Mouse (Mus musculus): ENCODE results near the gene Khnyn. TPM values are rescaled to one million over a fixed set of nuclear protein-coding genes. Genes with fewer than 3 reads are reported as not detected.

The Khnyn gene
- total RNA-seq, 4 experiments from 2014 or later, result 12.7 to 15.8 (median 13.0) TPM

DNA sequence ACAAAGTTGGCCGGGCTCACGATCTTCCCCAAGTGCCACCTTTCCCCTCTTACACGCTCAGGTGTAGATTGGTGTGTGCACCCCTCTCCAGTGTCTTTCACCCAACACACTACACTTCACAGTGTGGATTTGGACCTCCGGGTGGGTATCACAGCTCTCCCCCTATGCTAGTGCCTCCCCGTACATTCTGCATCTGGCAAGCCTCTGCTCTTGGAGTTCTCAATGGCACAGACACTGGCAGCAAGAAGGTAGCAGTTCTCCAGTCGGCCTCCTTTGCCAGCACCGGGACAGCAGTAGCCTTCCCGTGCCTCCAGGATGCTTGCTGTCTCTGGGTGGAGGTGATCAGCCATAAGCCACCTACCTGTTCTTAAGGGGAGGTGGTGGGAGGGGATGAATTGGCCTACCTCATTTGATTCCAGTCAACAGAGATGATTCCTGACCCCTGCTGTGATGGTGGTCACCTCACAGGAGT is 11.5 kb upstream of the Khnyn start:
- no peak for DNase-seq (ENCODE audit: low spot score in 2 of 2)

DNA sequence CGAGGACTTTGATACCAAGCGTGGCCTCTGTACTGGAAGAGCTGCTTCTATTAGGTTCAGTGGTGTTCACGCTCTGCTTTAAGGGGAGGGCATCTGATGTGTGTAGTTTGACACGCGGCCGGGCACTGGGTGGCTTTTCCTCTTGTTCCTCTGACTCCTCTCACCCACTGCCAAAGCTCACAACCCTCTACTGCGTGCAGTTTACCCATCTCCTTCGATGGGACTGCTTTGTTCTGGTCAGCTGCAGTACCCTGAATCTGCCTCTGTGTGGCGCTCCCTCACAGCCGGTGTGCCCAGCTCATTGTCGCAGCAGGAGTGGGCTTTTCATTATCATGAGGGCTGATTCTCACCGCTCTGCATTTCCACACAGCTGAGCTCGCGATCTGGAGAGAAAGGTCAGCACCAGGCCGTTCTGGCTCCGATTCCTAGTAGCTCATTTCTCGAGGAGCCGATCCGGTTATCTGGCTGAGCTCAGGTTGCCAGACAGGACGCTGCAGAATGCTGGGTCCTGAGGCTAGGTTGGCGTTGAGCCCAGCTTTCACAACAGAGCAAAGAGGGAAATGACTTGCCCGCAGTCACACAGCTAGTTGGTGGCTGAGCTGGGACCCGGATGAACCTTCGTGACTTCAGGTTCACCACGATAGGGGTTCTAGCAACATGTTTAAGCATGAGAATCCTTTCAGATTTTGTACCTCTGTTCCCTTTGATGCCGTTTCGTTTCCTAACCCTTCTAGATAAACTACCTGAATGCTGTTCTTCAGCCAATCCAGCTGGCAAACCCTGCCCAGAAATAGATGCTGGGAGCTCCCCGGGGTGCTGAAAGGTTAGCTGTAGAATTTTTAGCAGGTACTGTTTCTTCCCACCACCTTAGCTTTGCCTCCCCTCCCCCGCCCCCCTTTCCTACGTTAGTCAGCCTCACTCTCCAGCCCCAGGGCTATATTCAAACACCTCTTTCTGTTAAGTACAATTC is 10.7 kb upstream of the Khnyn start:
- DNase-seq (ENCODE audit: low spot score in 2 of 2), result peak in 1 of 2 experiments; percentile 63

DNA sequence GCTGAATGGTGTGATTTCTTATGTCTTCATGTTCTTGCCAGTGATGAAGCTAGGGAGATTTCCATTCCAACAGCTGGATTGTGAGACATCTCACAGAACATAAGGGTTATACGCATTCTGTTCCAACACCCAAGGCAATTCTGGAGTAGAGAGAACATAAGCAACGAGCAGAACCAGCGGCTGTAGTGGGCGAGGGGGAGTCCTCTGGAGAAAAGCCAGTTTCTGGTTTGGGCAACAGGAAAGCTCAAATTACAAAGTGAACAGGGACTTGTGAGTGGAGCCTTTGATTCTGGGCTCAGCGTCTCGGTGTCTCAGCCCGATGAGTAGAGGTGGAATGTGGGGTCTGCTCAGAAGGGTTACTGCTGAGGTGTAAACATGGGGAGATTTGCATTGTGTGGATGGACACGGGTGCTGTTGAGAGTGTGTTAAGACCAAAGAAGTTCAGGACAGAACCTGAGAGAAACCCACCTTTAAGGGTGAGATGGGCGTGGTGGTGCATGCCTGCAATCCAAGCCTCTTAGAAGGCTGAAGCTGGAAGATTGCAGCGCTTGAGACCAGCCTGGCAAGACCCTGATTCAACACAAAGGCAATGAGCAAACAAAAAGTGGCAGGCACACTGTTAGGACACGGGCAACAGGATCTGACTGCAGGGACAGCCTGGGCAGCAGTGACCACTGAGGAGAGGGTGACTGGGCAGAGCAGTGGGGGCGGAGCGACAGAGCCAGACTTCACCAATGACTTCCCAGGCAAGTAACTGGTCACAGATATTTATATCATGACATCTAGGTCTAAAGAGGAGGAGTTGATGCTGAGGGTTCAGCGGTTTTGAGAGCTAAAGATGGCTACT is 7.1 kb upstream of the Khnyn start:
- no peak for DNase-seq (ENCODE audit: low spot score in 2 of 2)

DNA sequence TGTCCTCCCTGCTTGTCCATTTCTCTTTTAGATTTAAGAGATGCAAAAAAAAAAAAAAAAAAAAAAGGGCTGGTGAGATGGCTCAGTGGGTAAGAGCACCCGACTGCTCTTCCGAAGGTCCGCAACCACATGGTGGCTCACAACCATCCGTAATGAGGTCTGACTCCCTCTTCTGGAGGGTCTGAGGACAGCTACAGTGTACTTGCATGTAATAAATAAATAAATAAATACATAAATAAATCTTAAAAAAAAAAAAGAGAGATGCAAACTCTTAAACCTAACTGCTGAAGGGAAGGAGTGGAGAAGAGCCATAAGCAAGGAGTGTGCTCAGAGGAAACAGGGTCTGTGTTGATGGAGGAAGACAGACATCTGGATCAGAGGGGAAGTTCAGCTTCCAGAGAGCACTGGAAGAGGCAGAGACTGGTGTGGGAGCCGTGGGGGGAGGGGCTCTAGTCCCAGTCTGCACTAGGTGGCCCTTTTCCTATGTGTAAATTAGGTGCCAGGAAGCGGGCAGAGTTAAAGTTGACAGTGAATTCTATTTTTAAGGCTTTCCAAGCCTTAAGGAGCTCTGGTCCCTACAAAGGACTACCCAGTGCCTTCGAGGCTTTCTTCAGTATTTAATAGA is 6.3 kb upstream of the Khnyn start:
- DNase-seq (ENCODE audit: low spot score in 2 of 2), result no peak

DNA sequence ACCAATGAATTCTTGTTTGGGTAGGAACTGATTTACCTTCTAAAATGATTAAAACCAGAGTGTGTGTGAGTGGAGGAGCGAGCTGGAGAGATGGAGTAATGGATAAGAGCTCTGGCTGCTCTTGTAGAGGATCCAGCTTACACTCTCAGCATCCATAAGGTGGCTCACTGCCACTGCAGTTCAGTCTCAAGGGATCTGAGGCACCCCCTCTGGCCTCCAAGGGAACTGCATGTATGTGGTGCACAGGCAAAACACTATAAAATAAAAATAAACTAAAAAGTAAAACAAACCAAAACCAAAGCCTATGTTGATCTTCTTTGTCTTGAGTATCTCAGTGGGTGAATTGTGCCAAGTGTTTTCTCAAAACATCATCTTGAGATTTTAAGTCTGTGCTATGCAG is 5.1 kb upstream of the Khnyn start:
- DNase-seq (ENCODE audit: low spot score in 2 of 2), result peak; percentile 43 to 62

DNA sequence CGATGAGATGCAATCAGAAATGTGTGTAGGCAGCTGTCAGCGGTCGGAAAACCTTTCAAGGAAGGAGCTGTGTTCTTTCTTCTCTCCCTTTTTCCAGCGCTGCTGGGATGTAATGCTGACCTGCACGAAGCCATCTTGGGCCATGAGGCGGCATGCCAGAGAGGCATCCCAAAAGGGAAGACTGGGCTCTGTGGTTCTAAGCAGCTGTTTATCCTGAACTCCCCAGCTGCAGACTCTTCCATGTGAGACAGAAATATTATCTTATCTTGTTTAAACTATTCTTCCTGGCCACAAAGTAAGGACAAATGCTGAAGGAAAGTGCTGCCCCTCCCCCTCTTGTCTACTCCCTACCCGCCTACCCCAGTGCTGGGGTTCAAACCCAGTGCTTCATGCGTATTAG is 3.8 kb upstream of the Khnyn start:
- DNase-seq (ENCODE audit: low spot score in 2 of 2), result no peak

DNA sequence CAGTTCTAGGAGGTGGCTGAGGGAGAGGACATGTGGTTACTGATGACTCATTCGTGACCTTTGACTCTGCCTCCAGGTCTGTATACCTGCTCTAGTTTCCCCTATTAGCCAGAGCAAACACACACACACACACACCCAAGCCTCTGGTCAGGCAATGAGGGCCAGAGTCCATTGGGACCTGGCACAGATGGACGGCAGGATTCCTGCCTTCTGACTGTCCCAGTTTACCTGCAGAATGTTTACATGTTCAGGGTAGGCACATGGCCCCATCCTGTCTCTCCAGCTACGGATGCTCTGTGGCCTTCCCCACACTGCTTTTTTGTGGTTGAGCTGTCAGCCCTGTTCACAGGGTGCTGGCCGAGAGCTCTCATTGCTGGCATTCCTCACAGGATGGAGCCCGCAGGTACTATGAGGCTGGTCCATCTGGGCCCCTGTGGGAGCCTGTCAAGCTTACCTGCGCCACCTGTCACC is 2.5 kb upstream of the Khnyn start:
- no peak for DNase-seq (ENCODE audit: low spot score in 2 of 2)

DNA sequence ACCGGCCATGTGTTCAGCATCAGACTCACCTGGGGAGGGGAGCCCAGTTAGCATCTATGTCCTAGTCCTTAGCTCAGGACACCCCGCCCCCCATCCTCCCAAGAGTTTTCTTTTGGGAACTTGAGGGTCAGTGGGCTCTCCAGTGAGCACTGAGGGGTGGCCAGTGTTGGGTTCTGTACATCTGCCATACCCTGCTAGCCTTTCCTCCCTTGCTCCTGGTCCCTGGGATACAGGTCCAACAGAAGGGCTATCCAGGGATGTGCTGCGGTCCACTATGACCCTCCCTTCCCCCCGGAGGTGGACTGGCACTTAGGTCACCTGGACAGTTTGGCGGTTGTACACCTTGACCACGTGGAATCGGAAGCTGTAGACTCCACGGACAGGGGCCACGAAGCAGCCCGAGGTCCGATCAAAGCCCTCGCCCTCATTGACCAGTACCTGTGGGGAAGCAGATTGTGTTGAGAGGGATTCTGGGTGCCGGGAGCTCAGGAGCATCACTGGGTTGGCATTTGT is 1.5 kb upstream of the Khnyn start:
- no peak for DNase-seq (ENCODE audit: low spot score in 2 of 2)

DNA sequence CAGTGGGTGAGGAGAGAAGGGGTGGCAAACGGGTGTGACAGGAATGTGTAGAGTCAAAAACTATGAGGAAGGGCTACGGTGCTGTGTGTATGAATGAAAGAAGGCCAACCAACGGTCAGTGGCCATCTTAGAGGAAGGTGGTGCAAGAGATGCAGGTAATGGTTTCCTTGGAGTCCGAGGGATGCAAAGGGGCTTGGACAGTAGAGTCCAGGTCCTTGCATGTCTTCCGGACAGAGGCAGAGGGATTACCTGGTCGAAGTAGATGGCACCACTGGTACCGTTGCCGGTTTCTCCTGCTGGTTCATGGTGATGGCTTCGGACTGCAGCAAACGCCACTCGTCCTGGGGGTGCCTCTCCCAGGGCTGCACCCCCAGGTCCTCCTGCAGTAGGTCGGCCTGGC is 1.1 kb upstream of the Khnyn start:
- no peak for DNase-seq (ENCODE audit: low spot score in 2 of 2)

DNA sequence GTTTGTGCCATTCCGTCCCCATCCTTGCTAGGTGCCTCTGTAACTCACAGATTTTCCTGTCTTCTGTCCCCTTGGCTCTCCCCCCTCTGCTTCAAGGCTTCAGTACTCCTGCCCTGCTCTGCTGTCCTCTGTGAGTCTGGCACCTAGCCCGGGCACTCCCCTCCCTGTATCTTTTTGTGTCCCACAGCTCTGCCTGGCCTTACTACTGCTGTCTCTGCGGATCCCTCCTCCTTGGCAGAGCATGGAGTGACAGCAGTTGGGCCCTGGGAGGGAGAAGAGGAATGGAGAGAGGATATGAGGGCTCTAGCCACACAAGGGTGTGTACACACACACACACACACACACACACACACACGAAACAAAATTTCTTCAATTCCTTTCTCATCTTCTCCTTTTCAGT is 581 bp upstream of the Khnyn start, which contains the start of gene Cbln3:
TSS of gene Cbln3 (minus strand) at position 227 of the 400 bp plus-strand sequence.
- no peak for DNase-seq (ENCODE audit: low spot score in 2 of 2)

DNA sequence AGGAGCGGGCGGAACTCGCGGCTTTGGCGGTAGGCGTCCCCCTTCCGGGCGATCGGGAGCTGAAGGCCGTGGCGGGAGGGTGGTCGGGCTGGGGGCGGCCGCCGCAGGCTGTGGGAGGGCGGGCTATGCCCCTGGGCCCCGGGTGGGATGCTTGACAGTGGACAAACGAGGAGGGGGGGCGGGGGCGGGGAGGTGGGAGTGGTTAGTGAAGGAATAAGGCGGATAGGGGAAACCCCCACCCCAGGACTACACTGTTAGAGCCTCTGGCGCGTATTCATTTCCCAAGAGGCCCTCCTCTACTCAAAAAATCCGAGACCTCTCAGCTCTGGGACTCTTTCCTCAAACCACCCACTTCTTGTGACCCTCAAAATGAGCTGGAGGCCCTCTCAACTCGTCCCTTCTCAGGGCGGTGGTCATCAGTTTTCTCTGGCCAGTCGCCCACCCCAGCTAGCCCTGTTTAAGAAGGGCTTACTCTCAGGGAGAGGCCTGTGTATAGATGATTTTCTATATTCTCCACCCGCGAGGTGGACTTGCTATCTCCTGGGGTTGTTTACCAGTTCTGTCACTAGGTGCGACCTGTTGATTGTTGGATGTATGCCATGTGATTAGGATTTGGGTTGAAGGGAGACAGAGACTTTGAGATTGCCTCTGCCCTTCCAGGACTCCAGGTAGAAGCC is 505 bp downstream of the Khnyn start:
- DNase-seq (ENCODE audit: low spot score in 2 of 2), result no peak

DNA sequence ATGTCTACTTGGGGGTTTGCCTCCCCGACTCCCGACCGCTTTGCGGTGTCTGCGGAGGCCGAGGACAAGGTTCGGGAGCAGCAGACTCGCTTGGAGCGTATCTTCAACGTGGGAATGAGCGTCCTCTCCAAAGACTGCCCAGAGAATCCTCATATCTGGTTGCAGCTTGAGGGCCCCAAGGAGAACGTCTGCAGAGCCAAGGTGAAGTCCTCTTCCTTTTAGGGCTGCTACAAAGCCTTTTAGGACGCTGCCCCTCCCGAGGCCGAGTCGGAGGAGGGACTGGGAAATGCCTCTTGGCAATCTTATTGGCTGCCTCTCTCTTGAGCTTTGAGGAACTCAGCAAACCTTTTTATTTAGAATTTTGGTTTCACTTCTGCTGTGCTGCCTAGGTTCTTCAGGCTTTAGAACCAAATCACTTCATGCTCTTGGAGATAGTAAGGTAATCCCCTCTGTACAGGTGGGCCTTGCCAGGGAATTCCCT is 1.1 kb downstream of the Khnyn start:
- no peak for DNase-seq (ENCODE audit: low spot score in 2 of 2)

DNA sequence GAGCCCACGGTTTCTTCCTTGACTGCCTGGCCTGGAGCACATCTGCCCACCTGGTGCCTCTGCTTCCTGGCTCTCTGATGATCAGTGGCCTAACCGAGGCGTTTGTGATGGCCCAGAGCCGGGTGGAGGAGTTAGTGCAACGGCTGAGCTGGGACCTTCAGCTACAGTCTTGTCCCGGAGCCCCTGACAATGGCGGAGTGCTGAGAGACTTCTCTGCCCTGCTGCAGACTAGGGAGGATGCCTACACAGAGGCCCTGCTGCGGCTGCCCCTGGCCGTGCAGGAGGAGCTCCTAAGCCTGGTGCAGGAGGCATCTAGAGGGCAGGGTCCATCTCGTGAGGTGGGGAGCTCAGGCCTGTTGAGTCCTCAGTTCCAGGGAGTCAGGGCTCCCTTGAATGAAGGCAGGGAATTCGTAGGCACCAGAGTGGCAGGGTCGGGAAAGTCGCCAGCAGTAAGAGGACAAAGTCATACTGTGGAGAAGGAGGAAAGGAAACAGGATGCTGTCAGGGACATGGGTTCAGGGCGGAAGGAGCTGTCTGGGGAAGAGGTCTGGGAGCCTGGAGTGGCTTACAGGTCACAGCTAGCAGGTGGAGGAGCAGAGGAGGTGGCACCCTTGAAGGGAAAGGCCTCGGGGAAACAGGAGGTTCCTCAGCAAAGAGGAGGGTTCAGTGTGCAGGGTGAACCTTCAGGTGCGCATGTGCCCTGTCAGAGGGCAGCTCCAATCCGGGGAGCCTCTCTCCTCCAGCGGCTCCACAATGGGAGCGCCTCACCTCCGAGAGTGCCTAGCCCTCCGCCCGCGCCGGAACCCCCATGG is 2.0 kb downstream of the Khnyn start:
- DNase-seq (ENCODE audit: low spot score in 2 of 2), result no peak

DNA sequence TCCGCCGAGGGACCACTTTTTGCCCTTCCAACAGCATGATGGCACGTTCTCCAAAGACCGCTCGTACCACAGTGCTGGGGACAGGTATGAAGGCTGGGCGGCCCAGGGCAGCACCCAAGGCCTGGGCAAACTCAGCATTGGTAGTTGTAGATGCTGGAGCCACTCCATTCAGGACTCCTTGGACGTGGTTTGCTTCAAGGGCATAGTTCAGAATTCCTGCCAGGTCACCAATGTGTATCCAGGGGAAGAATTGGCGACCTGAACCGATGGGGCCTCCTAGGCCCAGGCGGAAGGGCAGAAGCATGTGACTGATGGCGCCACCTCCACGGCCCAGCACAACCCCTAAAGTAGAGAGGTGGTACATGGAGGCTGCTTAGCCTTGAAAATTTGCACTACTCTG is 12.9 kb downstream of the Khnyn start:
- DNase-seq (ENCODE audit: low spot score in 2 of 2), result no peak

DNA sequence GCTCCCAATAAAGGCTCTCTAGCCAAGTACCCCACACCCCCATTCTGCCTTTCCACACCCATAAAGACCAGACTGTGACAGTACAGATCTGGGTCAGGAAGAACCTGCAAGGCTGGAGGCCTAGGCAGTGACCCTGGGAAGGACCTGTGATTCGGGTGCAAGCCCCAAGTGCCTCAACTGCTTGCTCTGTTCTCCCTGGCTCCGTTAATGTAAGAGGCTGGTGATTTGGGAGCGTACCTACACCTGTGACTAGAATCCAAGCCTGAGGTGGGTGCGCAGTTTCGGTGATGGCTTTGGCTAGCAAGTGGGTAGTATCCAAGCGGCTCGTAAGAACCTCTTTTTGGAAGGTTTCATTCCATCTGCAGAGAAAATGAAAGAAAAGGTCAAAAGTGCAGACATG is 14.2 kb downstream of the Khnyn start:
- DNase-seq (ENCODE audit: low spot score in 2 of 2), result no peak

DNA sequence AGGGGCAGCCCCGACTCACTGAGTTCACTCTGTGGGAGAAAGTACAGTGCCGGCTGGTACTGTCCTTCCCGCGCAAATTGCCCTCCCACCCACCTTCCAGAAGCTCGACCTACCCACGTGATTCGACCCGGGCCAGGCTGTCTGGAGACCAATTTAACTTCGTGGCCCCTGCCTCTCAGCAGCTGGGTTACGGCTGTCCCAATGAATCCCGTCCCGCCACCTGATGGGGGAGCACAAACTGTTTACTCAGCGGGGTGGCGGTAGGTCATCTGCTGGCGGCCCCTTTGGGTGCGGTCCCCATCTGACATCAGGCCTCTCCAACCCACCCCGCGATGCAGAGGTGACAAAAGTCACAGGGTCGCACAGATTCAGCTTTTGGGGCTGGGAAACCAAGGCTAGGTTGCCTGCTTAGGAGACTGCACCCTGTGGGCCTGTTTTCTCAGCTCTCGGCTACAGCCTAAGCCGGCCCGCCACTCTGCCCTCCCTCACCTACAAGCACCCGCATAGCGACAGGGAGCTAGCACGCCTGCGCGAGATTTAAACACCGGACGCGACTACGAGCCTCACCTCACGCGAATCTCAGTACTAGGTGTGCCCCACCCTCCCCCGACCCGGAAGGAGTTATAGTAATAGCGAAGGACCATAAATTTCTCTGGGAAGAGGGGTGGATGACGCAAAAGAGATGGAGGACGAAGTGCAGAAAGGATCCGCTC is 15.1 kb downstream of the Khnyn start, which contains the start of gene Sdr39u1:
TSS of gene Sdr39u1 (minus strand) at position 593 of the 713 bp plus-strand sequence.
- peak; percentile 46 to 93 for DNase-seq (ENCODE audit: low spot score in 2 of 2)

DNA sequence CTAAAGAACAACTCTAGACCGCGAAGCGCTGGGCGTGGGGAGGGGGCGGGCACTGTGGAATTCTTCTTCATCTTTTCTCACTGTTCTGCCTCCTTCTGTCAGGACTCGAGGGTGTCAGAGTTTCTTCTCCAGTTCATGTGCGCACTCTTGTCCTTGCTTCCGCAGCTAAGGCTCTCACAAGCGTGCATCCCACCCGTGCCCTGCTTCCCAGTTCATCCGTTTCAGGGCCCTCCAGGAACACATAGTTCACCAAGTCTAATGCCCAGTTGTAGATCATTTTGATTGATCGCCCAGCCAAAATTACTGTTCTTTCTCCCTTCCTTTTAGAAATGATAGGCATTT is 15.6 kb downstream of the Khnyn start:
- peak in 1 of 2 experiments; percentile 44 for DNase-seq (ENCODE audit: low spot score in 2 of 2)

DNA sequence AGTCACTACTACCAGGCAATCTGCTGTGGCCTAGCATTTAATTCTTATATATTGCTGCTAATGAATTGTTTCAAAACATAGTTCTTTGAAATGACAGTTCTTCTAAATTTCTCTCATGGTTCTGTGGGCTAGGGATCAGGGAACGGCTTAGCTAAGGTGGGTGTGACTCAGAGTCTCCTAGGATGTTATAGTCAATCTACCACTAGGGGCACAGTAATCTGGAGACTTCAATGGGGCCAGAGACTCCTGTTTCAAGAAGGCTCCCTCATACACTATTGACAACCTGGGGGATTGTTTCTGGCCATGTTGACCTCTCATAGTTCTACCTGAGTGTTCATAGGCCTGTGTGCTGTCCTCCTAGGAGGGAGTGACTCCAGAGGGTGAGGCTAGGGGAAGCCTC is 20.8 kb downstream of the Khnyn start:
- no peak for DNase-seq (ENCODE audit: low spot score in 2 of 2)

DNA sequence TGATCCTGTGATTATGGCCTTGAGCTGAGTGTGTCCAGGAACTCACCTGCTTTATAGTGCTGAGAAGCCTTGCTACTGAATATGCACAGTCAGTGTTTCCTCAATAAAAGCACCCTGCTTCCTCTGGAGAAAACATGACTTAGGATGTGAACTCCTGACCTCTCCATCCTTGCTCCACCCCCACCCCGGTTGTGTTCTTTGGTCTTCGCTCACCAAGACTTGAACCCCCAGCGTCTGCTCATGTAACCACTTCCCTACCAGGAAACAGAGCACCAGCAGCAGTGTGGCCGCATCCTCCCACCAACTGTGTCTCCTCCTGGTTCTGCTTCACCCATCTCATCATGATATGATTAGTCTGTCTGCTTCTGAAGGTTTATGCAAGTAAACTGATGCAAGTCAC is 28.7 kb downstream of the Khnyn start:
- no peak for DNase-seq (ENCODE audit: low spot score in 2 of 2)
